Comparison of ENCODE assay signal across 34 mouse cellular contexts in the genomic region with DNA sequence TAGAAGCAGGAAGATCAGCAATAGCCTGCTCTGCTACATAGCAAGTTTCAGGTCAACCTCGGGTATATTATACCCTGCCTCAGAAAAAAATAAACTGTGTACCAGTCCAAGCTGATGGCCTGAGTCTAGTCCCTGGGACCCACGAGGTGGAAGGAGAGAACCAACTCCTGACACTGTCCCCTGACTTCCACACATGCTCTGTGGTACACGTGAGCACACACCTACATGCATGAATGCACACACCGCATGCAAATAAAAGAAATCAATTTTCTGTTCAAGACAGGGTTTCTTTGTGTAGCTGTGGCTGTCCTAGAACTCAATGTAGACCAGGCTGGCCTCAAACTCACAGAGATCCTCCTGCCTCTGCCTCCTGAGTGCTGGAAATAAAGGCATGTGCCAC.
"Had no signal": no experiment of that assay in that cellular context is flagged by ENCODE, and none has a peak within 500 bp of the region (broad histone marks: within the 10 kb centered on the region; RNA-seq: fewer than 3 reads in every experiment).

No protein-coding gene starts in this region.

- H3K9ac ChIP-seq: heart, embryonic 12.5 days; heart, embryonic 13.5 days; heart, embryonic 15.5 days; hindbrain, embryonic 12.5 days; hindbrain, embryonic 13.5 days; hindbrain, embryonic 14.5 days; hindbrain, embryonic 15.5 days; intestine, embryonic 15.5 days had no signal

- DNase-seq: heart, postnatal 10 days; heart, postnatal 14 days; heart, postnatal 36 days; heart, postnatal 4 days; kidney, adult 11 months; kidney, adult 18-20 months; kidney, adult 2 months; kidney, adult 8-10 months; kidney, adult 9 months; kidney, postnatal 10 days; kidney, postnatal 14 days; kidney, postnatal 25 days; kidney, postnatal 36 days; kidney, postnatal 4 days; layer of hippocampus, adult 9-11 months; layer of hippocampus, postnatal 36 days had no signal

- H3K4me1 ChIP-seq: heart, embryonic 12.5 days; heart, embryonic 13.5 days; heart, embryonic 15.5 days; hindbrain, embryonic 10.5 days; hindbrain, embryonic 12.5 days; hindbrain, embryonic 13.5 days; hindbrain, embryonic 15.5 days; intestine, embryonic 15.5 days had no signal

- H3K9me3 ChIP-seq: heart, embryonic 12.5 days; heart, embryonic 13.5 days; heart, embryonic 15.5 days; hindbrain, embryonic 10.5 days; hindbrain, embryonic 12.5 days; hindbrain, embryonic 13.5 days; hindbrain, embryonic 15.5 days; intestine, embryonic 15.5 days had no signal

- H3K27me3 ChIP-seq: heart, embryonic 12.5 days; heart, embryonic 13.5 days; heart, embryonic 15.5 days; hindbrain, embryonic 12.5 days; hindbrain, embryonic 13.5 days; hindbrain, embryonic 15.5 days; intestine, embryonic 15.5 days had no signal

- H3K27ac ChIP-seq: heart, embryonic 13.5 days; heart, embryonic 15.5 days; hindbrain, embryonic 10.5 days; hindbrain, embryonic 12.5 days; hindbrain, embryonic 13.5 days; hindbrain, embryonic 14.5 days; hindbrain, embryonic 15.5 days; hindbrain, postnatal 0 days; intestine, embryonic 15.5 days; kidney, postnatal 0 days; layer of hippocampus, adult 2 months; left cerebral cortex, adult 2 months had no signal

- H3K4me2 ChIP-seq: heart, embryonic 11.5 days; heart, embryonic 12.5 days; heart, embryonic 13.5 days; heart, embryonic 15.5 days; hindbrain, embryonic 12.5 days; hindbrain, embryonic 13.5 days; hindbrain, embryonic 14.5 days; hindbrain, embryonic 15.5 days; intestine, embryonic 15.5 days had no signal

- H3K4me3 ChIP-seq: heart, embryonic 12.5 days; heart, embryonic 13.5 days; heart, embryonic 15.5 days; hindbrain, embryonic 10.5 days; hindbrain, embryonic 12.5 days; hindbrain, embryonic 13.5 days; hindbrain, embryonic 15.5 days; intestine, embryonic 15.5 days; layer of hippocampus, adult 2 months; left cerebral cortex, adult 2 months had no signal

- ATAC-seq: hindbrain, embryonic 16.5 days; hindbrain, postnatal 0 days; inflammation-experienced regulatory T-cells, adult 6 months; intestine, embryonic 15.5 days; intestine, embryonic 16.5 days; intestine, postnatal 0 days had no signal
